ENCODE assay signal across 8 mouse cellular contexts in genomic region chrX:139870300-139870711, GRCm38 (mm10). TPM values are rescaled to one million over a fixed set of nuclear protein-coding genes. Genes with fewer than 3 reads are reported as not detected.
A peak's percentile ranks its signal among the peaks of the same experiment; 100 is the strongest.
DNase-seq lines count a peak whose midpoint lies in the region; ATAC-seq and TF ChIP-seq lines count a peak whose summit lies in the region.

No protein-coding gene starts in this region.

- peak overlapping the region; percentile 62 for H3K4me3 ChIP-seq in kidney, adult 2 months (ENCODE audit: insufficient read depth, low read depth, low read length)
- peak overlapping the region; percentile 64 for H3K4me3 ChIP-seq in lung, embryonic 15.5 days
- peak overlapping the region; percentile 85 for H3K4me3 ChIP-seq in small intestine, adult 2 months (ENCODE audit: low read depth, low read length)

- H3K4me1 ChIP-seq in kidney, adult 2 months (ENCODE audit: control insufficient read depth, insufficient read depth, low read length) = peaks cover 2% of the 10 kb centered on the region; the same call in 1 of the 2 replicates
- H3K4me1 ChIP-seq in lung, embryonic 15.5 days = no peaks in the 10 kb centered on the region
- no peaks in the 10 kb centered on the region; the same call in 1 of the 2 replicates for H3K4me1 ChIP-seq in small intestine, adult 2 months (ENCODE audit: control insufficient read depth, insufficient read depth, insufficient read length, low read length)

- ATAC-seq in lung, embryonic 15.5 days (ENCODE audit: borderline replicate concordance, extremely low read depth, low FRiP score, low TSS enrichment) = peak; percentile 65; the same call in 1 of the 2 replicates

- 2% methylated on average over 15 of the region's 15 CpGs for WGBS in kidney, adult 2 months
- 23% methylated on average over 15 of the region's 15 CpGs for WGBS in lung, embryonic 15.5 days
- WGBS in small intestine, adult 2 months = 17% methylated on average over 15 of the region's 15 CpGs

- TF ChIP-seq POLR2A in kidney, adult 2 months (IDR thresholded peaks at IDR 0.05; ENCODE audit: low read depth, low read length) = no peak
- no peak for TF ChIP-seq POLR2A in small intestine, adult 2 months (IDR thresholded peaks at IDR 0.05; ENCODE audit: low read depth, low read length)

- H3K27me3 ChIP-seq in kidney, adult 2 months (replicated peaks; ENCODE audit: control insufficient read depth, insufficient read depth, low read length) = no peaks in the 10 kb centered on the region
- H3K27me3 ChIP-seq in lung, embryonic 15.5 days = no peaks in the 10 kb centered on the region; the same call in 1 of the 2 replicates
- H3K27me3 ChIP-seq in small intestine, adult 2 months (ENCODE audit: control insufficient read depth, insufficient read depth, low read length) = no peaks in the 10 kb centered on the region

- peak; percentile 24; the same call in 1 of the 2 replicates for TF ChIP-seq CTCF in kidney, adult 2 months (conservative IDR thresholded peaks at IDR 0.05; ENCODE audit: insufficient read depth, insufficient read length, low read depth, low read length)
- TF ChIP-seq CTCF in small intestine, adult 2 months (IDR thresholded peaks at IDR 0.05; ENCODE audit: extremely low read depth, insufficient read length, insufficient replicate concordance, low read depth, low read length) = peak; percentile 13; the same call in 1 of the 2 replicates

- DNase-seq in ovary, postnatal 36 days (ENCODE audit: low spot score) = peak; percentile 41
- DNase-seq in ovary, adult 18-20 months (ENCODE audit: low spot score) = no peak
- DNase-seq in embryo, embryonic 11 days = peak; percentile 66
- peak; percentile 19 for DNase-seq in heart, adult 8-10 months (ENCODE audit: low spot score)
- peak; percentile 69 for DNase-seq in kidney, adult 2 months
- DNase-seq in frontal cortex, postnatal 25 days (ENCODE audit: low spot score in 2 of 2) = no peak

- H3K36me3 ChIP-seq in kidney, adult 2 months (ENCODE audit: control insufficient read depth, insufficient read depth, low read length) = no peaks in the 10 kb centered on the region
- no peaks in the 10 kb centered on the region for H3K36me3 ChIP-seq in lung, embryonic 15.5 days
- no peaks in the 10 kb centered on the region for H3K36me3 ChIP-seq in small intestine, adult 2 months (ENCODE audit: control insufficient read depth, insufficient read depth, low read length)

- H3K4me2 ChIP-seq in lung, embryonic 15.5 days = peak overlapping the region; percentile 70

- H3K9ac ChIP-seq in lung, embryonic 15.5 days = 0 out of 2 replicates have a peak overlapping the region, but pooled peaks have one; percentile 22

- H3K9me3 ChIP-seq in lung, embryonic 15.5 days = no peaks in the 10 kb centered on the region

- H3K27ac ChIP-seq in kidney, adult 2 months (ENCODE audit: insufficient read depth, low read depth, low read length) = no peak overlapping the region
- H3K27ac ChIP-seq in lung, embryonic 15.5 days = no peak overlapping the region
- no peak overlapping the region for H3K27ac ChIP-seq in small intestine, adult 2 months (ENCODE audit: insufficient read depth, low read depth, low read length)

RNA-seq across cellular contexts. Expression of gene Morc4, which starts 1.2 kb away (rescaled TPM):
- total RNA-seq in heart, adult 8-10 months (2022) = 1 to 10 TPM; 2.8 to 5.7 (median 3.9) TPM
- 3.8 and 6.1 TPM in 2 replicates for polyA plus RNA-seq in kidney, adult 2 months (2012; rRNA removed)
- polyA plus RNA-seq in lung, embryonic 15.5 days (2015; fragmentation: Nextera tagmentation; extraction: Ambion mirVana) = 16.1 and 16.3 TPM in 2 replicates
- 0.74 and 1.8 TPM in 2 replicates for polyA plus RNA-seq in small intestine, adult 2 months (2012; rRNA removed)

Comparison
In these comparisons a context has a peak if more than half of its experiments do, and no peak if none do; other contexts are left out.
1. DNase-seq: peak in ovary, postnatal 36 days (single experiment), embryo, embryonic 11 days (single experiment), heart, adult 8-10 months (single experiment) and kidney, adult 2 months (single experiment); none in ovary, adult 18-20 months (single experiment) and frontal cortex, postnatal 25 days (0 of 2).
2. Peak in every context shown above with its lines, with median percentiles within 50 percentile points of each other: H3K4me3 ChIP-seq.